Mouse (Mus musculus): ENCODE data around the gene Fgf8. TPM values are rescaled to one million over a fixed set of nuclear protein-coding genes. Genes with fewer than 3 reads are reported as not detected.

Fgf8 gene
- polyA plus RNA-seq, 1 experiment from 2014 or later, result 0.43 TPM

- H3K27ac ChIP-seq (ENCODE audit: low read length), result no peak overlapping the region
- no peaks in the 10 kb centered on the region for H3K9me3 ChIP-seq (ENCODE audit: control insufficient read depth, low read length)
- H3K9ac ChIP-seq (replicated peaks; ENCODE audit: low read depth, low read length), result no peak overlapping the region
- H3K4me3 ChIP-seq (replicated peaks; ENCODE audit: low read length), result no peak overlapping the region
- WGBS, result 92% methylated on average over 7 of the region's 7 CpGs
- H3K4me2 ChIP-seq (ENCODE audit: low read length), result no peak overlapping the region
- H3K27me3 ChIP-seq (replicated peaks; ENCODE audit: control insufficient read depth, insufficient read depth, low read length), result no peaks in the 10 kb centered on the region
- H3K36me3 ChIP-seq (ENCODE audit: control insufficient read depth, insufficient read depth), result peaks cover 26% of the 10 kb centered on the region
- no peak for ATAC-seq
- peaks cover 14% of the 10 kb centered on the region for H3K4me1 ChIP-seq (replicated peaks; ENCODE audit: control insufficient read depth, insufficient read depth, low read length)
Observed at GRCm38 (mm10) chr19:45751881-45752280, 9.2 kb upstream of the Fgf8 start.

DNA sequence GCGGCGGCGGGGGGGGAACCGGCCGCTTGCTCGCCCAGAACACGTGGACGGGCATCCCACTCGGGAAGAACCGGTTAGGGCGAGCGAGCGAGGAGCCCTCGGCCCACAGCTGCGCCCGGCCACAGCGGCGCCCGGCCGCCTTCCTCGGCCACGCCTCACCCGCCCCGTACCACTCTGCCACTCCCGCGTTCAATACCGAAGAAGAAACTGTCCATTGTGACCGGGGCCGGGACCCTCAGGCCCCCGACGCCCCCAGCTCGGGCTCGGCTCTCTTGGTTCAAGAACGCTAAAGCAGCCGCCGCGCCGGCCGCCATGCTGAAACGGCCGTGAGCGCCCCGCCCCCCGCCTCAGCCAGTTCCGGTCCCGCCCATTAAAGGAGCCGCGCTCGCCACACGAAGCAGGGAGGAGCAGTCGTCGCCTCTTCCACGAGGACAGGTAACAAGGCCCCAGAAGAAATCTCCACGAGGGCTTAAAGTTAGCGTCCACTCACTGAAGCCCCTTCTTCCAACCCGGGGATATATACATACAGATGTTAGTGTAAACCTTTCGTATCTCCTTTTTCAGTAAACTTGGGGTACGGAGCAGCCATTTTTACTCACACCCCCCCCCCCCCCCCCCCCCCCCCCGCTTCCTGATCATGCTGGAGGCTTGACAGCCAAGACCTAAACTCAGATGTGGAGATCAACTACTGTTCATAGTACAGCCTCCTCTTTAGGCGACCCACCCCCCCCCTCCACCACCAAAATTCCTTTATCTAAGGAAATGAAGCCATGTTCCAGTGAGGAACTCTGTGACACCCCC is 6.7 kb upstream of the Fgf8 start, which contains the start of gene Npm3:
Npm3 (minus strand) TSS at position 349 of the 801 bp plus-strand sequence.
- Histone ChIP-seq H3K4me1 (replicated peaks; ENCODE audit: control insufficient read depth, insufficient read depth, low read length) (peaks cover 23% of the 10 kb centered on the region), H3K9ac (replicated peaks; ENCODE audit: low read depth, low read length) (peak within 1 kb of the TSS; percentile 73), H3K9me3 (ENCODE audit: control insufficient read depth, low read length) (no peaks in the 10 kb centered on the region), H3K4me2 (ENCODE audit: low read length) (peak within 1 kb of the TSS; percentile 85), H3K36me3 (ENCODE audit: control insufficient read depth, insufficient read depth) (peaks cover 17% of the 10 kb centered on the region), H3K27me3 (replicated peaks; ENCODE audit: control insufficient read depth, insufficient read depth, low read length) (peaks cover 21% of the 10 kb centered on the region), H3K4me3 (replicated peaks; ENCODE audit: low read length) (peak within 1 kb of the TSS; percentile 84), H3K27ac (ENCODE audit: low read length) (no peak within 1 kb of the TSS)
- ATAC-seq, result peak; percentile 89
- 0% methylated on average over 58 of the region's 60 CpGs for WGBS

- Histone ChIP-seq H3K27ac (ENCODE audit: low read length) (no peak overlapping the region), H3K36me3 (ENCODE audit: control insufficient read depth, insufficient read depth) (peaks cover 10% of the 10 kb centered on the region), H3K9ac (replicated peaks; ENCODE audit: low read depth, low read length) (peak overlapping the region; percentile 73), H3K4me2 (ENCODE audit: low read length) (peak overlapping the region; percentile 85), H3K4me3 (replicated peaks; ENCODE audit: low read length) (peak overlapping the region; percentile 84), H3K27me3 (replicated peaks; ENCODE audit: control insufficient read depth, insufficient read depth, low read length) (peaks cover 27% of the 10 kb centered on the region), H3K4me1 (replicated peaks; ENCODE audit: control insufficient read depth, insufficient read depth, low read length) (peaks cover 23% of the 10 kb centered on the region), H3K9me3 (ENCODE audit: control insufficient read depth, low read length) (no peaks in the 10 kb centered on the region)
- ATAC-seq, result peak; percentile 24
- WGBS, result under 1% methylated on average over 33 of the region's 33 CpGs
Observed at GRCm38 (mm10) chr19:45748691-45749242, 6.1 kb upstream of the Fgf8 start.

DNA sequence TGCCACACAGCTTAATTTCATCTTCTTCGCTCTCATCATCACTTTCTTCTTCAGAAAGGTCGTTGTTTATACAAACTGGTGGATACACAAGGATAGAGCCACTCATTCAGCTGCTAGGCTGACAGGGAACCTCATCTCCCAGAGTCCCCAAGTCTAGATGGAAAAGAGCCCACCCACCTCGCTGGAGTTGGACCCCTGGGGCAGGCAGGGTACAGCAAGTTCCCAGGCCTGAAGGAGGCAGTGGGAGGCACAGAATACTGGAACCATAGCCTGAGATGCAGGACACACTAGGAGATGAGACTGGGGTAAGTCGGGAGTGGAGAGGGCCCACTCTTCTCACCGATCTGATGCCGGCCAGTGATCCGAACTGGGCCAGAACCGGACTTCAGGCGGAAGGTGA is 5.5 kb upstream of the Fgf8 start:
- peaks cover 32% of the 10 kb centered on the region for H3K27me3 ChIP-seq (replicated peaks; ENCODE audit: control insufficient read depth, insufficient read depth, low read length)
- no peak overlapping the region; the same call in 1 of the 2 replicates for H3K9ac ChIP-seq (replicated peaks; ENCODE audit: low read depth, low read length)
- WGBS, result 61% methylated on average over 9 of the region's 9 CpGs

GRCm38 (mm10) chr19:45747028-45747867 is 4.5 kb upstream of the Fgf8 start:
- Histone ChIP-seq H3K27me3 (replicated peaks; ENCODE audit: control insufficient read depth, insufficient read depth, low read length) (peaks cover 36% of the 10 kb centered on the region), H3K4me2 (ENCODE audit: low read length) (no peak overlapping the region), H3K9me3 (ENCODE audit: control insufficient read depth, low read length) (no peaks in the 10 kb centered on the region), H3K4me3 (replicated peaks; ENCODE audit: low read length) (no peak overlapping the region), H3K4me1 (replicated peaks; ENCODE audit: control insufficient read depth, insufficient read depth, low read length) (peaks cover 34% of the 10 kb centered on the region), H3K9ac (replicated peaks; ENCODE audit: low read depth, low read length) (no peak overlapping the region), H3K27ac (ENCODE audit: low read length) (no peak overlapping the region), H3K36me3 (ENCODE audit: control insufficient read depth, insufficient read depth) (no peaks in the 10 kb centered on the region)
- no peak for ATAC-seq
- WGBS, result 46% methylated on average over 11 of the region's 11 CpGs

More for the DNA sequence above, 5.5 kb upstream of the Fgf8 start:
- Histone ChIP-seq H3K9me3 (ENCODE audit: control insufficient read depth, low read length) (no peaks in the 10 kb centered on the region), H3K27ac (ENCODE audit: low read length) (no peak overlapping the region), H3K4me2 (ENCODE audit: low read length) (peak overlapping the region; percentile 85), H3K36me3 (ENCODE audit: control insufficient read depth, insufficient read depth) (peaks cover 7% of the 10 kb centered on the region), H3K4me1 (replicated peaks; ENCODE audit: control insufficient read depth, insufficient read depth, low read length) (peaks cover 24% of the 10 kb centered on the region), H3K4me3 (replicated peaks; ENCODE audit: low read length) (peak overlapping the region; percentile 84; the same call in 1 of the 2 replicates)
- ATAC-seq, result no peak

DNA sequence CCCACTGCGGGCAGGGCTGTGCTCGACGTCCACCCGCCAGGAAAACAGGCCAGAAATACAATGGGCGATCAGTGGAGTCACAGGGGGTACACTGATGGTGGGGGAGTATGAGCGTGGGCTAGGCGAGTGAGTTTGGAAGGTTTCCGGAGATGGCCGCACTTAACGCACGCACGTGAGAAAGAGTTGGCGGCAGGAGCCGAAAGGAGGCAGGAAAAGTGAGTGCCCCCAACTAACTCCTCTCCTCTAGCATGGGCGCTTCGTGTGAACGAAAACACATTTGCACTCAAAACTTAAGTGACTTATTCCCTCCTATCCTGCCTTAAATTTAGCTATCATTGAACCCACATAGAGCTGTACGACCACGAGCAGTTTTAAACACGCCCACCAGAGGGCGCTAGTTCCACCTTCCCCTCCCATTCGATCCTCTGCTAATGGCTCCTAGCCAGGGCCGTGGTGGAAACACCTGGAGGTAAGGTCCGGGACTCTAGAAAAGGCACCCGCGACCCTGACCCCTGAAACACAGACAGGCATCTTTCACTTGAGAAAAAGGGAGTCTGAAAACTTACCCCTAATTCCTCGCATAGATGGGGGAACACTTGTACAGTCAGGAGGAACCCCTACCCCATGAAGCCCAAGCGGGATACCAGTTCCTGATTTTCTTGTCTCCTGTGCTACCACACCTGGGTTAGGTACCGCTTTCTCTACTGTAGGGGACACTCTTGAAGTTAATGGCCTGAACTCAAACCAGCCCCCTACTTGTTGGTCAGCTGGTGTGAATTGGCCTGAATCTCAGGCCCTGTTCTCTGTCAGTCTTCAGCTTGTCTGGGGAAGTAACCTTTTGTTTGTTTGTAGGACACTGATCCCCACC is 3.7 kb upstream of the Fgf8 start:
- Histone ChIP-seq H3K4me2 (ENCODE audit: low read length) (no peak overlapping the region), H3K4me1 (replicated peaks; ENCODE audit: control insufficient read depth, insufficient read depth, low read length) (peaks cover 41% of the 10 kb centered on the region), H3K36me3 (ENCODE audit: control insufficient read depth, insufficient read depth) (no peaks in the 10 kb centered on the region), H3K27me3 (replicated peaks; ENCODE audit: control insufficient read depth, insufficient read depth, low read length) (peaks cover 43% of the 10 kb centered on the region), H3K27ac (ENCODE audit: low read length) (no peak overlapping the region), H3K9ac (replicated peaks; ENCODE audit: low read depth, low read length) (no peak overlapping the region), H3K9me3 (ENCODE audit: control insufficient read depth, low read length) (no peaks in the 10 kb centered on the region), H3K4me3 (replicated peaks; ENCODE audit: low read length) (no peak overlapping the region)
- 12% methylated on average over 29 of the region's 29 CpGs for WGBS
- no peak for ATAC-seq

- Histone ChIP-seq H3K27ac (ENCODE audit: low read length) (no peak overlapping the region), H3K4me3 (replicated peaks; ENCODE audit: low read length) (no peak overlapping the region), H3K9me3 (ENCODE audit: control insufficient read depth, low read length) (no peaks in the 10 kb centered on the region), H3K4me2 (ENCODE audit: low read length) (no peak overlapping the region), H3K4me1 (replicated peaks; ENCODE audit: control insufficient read depth, insufficient read depth, low read length) (peaks cover 41% of the 10 kb centered on the region), H3K27me3 (replicated peaks; ENCODE audit: control insufficient read depth, insufficient read depth, low read length) (peaks cover 49% of the 10 kb centered on the region), H3K36me3 (ENCODE audit: control insufficient read depth, insufficient read depth) (no peaks in the 10 kb centered on the region), H3K9ac (replicated peaks; ENCODE audit: low read depth, low read length) (no peak overlapping the region)
- no peak for ATAC-seq
- WGBS, result 4% methylated on average over 32 of the region's 32 CpGs
Observed at GRCm38 (mm10) chr19:45745344-45746152, 2.8 kb upstream of the Fgf8 start.

DNA sequence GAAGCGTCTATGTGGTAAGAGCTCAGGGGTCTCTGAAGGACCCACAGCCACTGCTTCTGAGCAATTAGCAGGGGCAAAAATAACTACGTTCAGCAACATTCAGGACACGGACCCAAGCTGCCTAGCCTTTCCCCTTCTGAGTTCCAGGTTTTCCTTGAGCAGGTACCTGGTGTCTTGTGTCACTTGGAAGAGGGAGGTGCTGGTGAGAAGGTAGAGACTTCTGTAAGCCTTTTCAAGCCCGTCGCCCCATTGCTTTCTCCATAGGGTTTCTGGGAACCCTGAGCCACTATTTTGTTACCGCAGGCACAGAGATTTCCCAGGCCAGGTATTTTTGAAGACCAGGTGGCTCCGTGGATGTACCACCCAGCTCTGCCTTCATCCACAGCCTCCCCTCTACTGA is 904 bp upstream of the Fgf8 start:
- H3K36me3 ChIP-seq (ENCODE audit: control insufficient read depth, insufficient read depth), result no peaks in the 10 kb centered on the region
- H3K4me1 ChIP-seq (replicated peaks; ENCODE audit: control insufficient read depth, insufficient read depth, low read length), result peaks cover 33% of the 10 kb centered on the region
- WGBS, result 14% methylated on average over 7 of the region's 7 CpGs
- H3K4me2 ChIP-seq (ENCODE audit: low read length), result no peak overlapping the region
- H3K9ac ChIP-seq (replicated peaks; ENCODE audit: low read depth, low read length), result no peak overlapping the region
- no peak overlapping the region for H3K27ac ChIP-seq (ENCODE audit: low read length)
- H3K27me3 ChIP-seq (replicated peaks; ENCODE audit: control insufficient read depth, insufficient read depth, low read length), result peaks cover 65% of the 10 kb centered on the region
- ATAC-seq, result no peak
- no peaks in the 10 kb centered on the region for H3K9me3 ChIP-seq (ENCODE audit: control insufficient read depth, low read length)
- no peak overlapping the region for H3K4me3 ChIP-seq (replicated peaks; ENCODE audit: low read length)
